8 mouse cellular contexts compared by ENCODE assay signal in the genomic region with DNA sequence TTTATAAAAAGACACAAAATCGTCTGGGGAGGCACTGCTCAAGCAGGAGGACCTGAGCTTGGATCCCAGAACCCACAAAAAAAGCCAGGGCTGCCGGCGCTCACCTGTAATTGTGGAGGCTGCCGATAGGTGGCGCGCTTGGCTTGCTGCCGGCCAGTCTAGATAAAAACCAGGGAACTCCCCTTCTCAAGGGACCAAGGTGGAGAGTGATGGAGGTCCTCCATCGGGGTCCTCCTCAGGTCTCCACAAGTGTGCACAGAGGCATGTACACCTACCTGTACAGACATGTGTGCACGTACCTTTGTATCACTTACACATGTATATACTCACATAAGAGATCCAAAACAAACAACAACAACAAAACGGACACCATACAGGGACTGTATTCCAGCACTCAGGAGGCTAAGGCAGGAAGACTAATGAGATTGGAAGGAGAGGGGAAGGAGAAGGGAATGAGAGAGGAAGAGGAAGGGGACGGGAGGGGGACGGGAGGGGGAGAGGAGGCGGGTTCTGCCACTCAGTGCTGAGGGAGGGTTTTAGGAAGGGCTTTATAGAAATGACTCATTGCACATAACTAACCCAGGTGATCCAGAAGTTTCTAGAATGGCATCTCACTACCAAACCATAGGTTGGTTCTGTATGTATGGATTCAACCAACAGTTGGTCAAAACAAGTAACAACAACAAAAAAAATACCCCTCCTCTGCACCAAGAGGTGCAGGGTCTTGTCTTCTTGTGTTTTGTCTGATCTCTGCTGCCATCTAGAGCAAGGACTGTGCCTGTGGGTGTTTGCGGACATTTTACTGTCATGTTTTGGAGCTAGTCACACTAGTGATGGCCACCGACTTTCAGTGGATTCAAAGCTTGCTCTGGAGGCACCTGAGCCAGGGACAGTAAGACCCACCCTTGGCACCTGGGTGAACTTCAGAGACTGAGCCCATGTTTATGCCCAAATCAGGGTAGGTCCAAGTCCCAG. TPM values are rescaled to one million over a fixed set of nuclear protein-coding genes. Genes with fewer than 3 reads are reported as not detected.
DNase-seq lines count a peak whose midpoint lies in the region; TF ChIP-seq lines count a peak whose summit lies in the region.

No protein-coding gene starts in this region.

- no peak for TF ChIP-seq POLR2A in lung, adult 2 months (IDR thresholded peaks at IDR 0.05; ENCODE audit: borderline replicate concordance, extremely low read depth, low read depth, low read length)

- H3K4me1 ChIP-seq in lung, adult 2 months (ENCODE audit: control insufficient read depth, insufficient read depth, low read length): no peaks in the 10 kb centered on the region

- WGBS in lung, adult 2 months: 25% methylated on average over 15 of the region's 15 CpGs

- peak; percentile 88 for DNase-seq in A20 (ENCODE audit: low read depth, low spot score)
- peak; percentile 79 for DNase-seq in NIH3T3 (ENCODE audit: low read depth)
- DNase-seq in cerebellum, postnatal 14 days: peak; percentile 84 to 86
- peak; percentile 47 to 54 for DNase-seq in gastrocnemius, postnatal 4 days (ENCODE audit: low spot score in 2 of 2)
- peak; percentile 63 for DNase-seq in kidney, postnatal 14 days
- DNase-seq in lung, adult 2 months: peak; percentile 71
- peak; percentile 55 to 71 for DNase-seq in right cerebral cortex, adult 2 months (ENCODE audit: low spot score in 2 of 2)
- DNase-seq in urinary bladder, postnatal 10 days (ENCODE audit: low spot score): peak; percentile 18

- TF ChIP-seq CTCF in lung, adult 2 months (IDR thresholded peaks at IDR 0.05; ENCODE audit: insufficient read depth, low read length): peak; percentile 48

- H3K4me3 ChIP-seq in lung, adult 2 months (replicated peaks; ENCODE audit: extremely low read depth, low read depth, low read length): no peak overlapping the region

RNA-seq across cellular contexts. Expression of gene Kif28, which starts 10.3 kb away (rescaled TPM):
- under 1 TPM; 0.29 to 0.57 TPM for total RNA-seq in gastrocnemius, postnatal 4 days (2021)
- 0.04 TPM in 1 of 2 replicates, not detected in the other for polyA plus RNA-seq in lung, adult 2 months (2012; rRNA removed)

Comparison
In these comparisons a context has a peak if more than half of its experiments do, and no peak if none do; other contexts are left out.
1. DNase-seq: peak in every context shown above with its lines; median percentile 88 in A20; 85 in cerebellum, postnatal 14 days; 79 in NIH3T3; 71 in lung, adult 2 months; 63 in kidney, postnatal 14 days; 63 in right cerebral cortex, adult 2 months; 50 in gastrocnemius, postnatal 4 days; 18 in urinary bladder, postnatal 10 days.